11 mouse cellular contexts compared by ENCODE assay signal in the genomic region with DNA sequence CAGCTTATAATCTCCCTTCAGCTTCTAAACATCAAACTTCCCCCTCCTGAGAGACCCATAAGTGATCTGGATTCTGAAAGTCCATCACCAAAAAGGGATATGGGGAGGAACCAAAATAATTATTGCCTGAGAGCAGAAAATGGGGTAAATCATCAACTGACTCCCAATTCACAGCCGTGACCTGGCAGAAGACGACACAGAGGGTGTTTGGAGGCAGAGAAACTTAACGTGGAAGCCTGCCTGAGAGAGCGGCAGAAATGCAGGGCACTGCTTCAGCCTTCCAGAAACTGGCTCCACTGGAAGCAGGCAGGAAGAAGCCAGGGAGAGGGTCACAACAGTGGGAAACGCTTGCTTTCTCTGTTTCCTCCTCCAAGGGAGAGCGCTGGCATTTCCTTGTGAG.
"Had no signal": no experiment of that assay in that cellular context is flagged by ENCODE, and none has a peak within 500 bp of the region (broad histone marks: within the 10 kb centered on the region; RNA-seq: fewer than 3 reads in every experiment).

No protein-coding gene starts in this region.

- ATAC-seq: intestine, postnatal 0 days; liver, postnatal 0 days; midbrain, embryonic 13.5 days had no signal

- H3K9me3 ChIP-seq: liver, embryonic 13.5 days; midbrain, embryonic 13.5 days; neural tube, embryonic 15.5 days had no signal

- H3K36me3 ChIP-seq: liver, embryonic 13.5 days; midbrain, embryonic 13.5 days; neural tube, embryonic 15.5 days had no signal

- H3K27ac ChIP-seq: left cerebral cortex, adult 2 months; liver, embryonic 13.5 days; midbrain, embryonic 13.5 days; neural tube, embryonic 15.5 days; stomach, postnatal 0 days had no signal

- H3K4me1 ChIP-seq: liver, embryonic 13.5 days had no signal

- DNase-seq: liver; liver, embryonic 13.5 days; liver, postnatal 0 days; lung, postnatal 36 days; thymus, postnatal 4 days had no signal

- H3K4me2 ChIP-seq: liver, embryonic 13.5 days; midbrain, embryonic 13.5 days; neural tube, embryonic 15.5 days had no signal

- H3K4me3 ChIP-seq: left cerebral cortex, adult 2 months; liver, embryonic 13.5 days; midbrain, embryonic 13.5 days; myocyte; neural tube, embryonic 15.5 days had no signal

- H3K9ac ChIP-seq: liver, embryonic 13.5 days; liver, postnatal 0 days; midbrain, embryonic 13.5 days; neural tube, embryonic 15.5 days had no signal

- H3K27me3 ChIP-seq: liver, embryonic 13.5 days; neural tube, embryonic 15.5 days had no signal
